21 mouse cellular contexts compared by ENCODE assay signal in the genomic region with DNA sequence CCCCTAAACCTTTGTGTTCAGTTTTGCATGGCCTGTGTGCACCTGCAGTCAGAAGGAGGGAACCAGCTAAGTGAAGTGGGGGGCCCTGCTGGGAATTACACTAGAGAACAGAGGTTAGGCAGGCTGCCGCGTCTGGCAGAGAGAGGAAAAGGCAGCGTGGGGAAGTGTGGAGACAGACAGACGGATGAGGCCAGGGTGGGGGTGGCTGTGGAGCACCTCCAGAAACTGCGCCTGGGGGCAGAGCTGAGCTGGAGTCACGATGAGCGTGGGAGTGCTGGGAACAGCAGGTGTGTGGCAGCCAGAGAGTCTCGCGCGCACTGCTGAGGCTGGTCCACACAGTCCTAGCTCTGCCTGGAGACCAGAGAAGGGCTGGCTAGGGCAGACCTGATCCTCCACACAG. TPM values are rescaled to one million over a fixed set of nuclear protein-coding genes. Genes with fewer than 3 reads are reported as not detected.
A peak's percentile ranks its signal among the peaks of the same experiment; 100 is the strongest.
DNase-seq lines count a peak whose midpoint lies in the region; ATAC-seq and TF ChIP-seq lines count a peak whose summit lies in the region.
"Had no signal": no experiment of that assay in that cellular context is flagged by ENCODE, and none has a peak within 500 bp of the region (broad histone marks: within the 10 kb centered on the region; RNA-seq: fewer than 3 reads in every experiment).

No protein-coding gene starts in this region.

- peak; percentile 33 for DNase-seq in thymus, postnatal 4 days
- DNase-seq in thymus, postnatal 0 days (ENCODE audit: low spot score), result no peak
- DNase-seq in layer of hippocampus, adult 8-10 months (ENCODE audit: low spot score in 2 of 2), result peak; percentile 78 to 79
- peak; percentile 40 to 70 for DNase-seq in left cerebral cortex, postnatal 10 days (ENCODE audit: extremely low spot score in 1 of 2, low spot score in 2 of 2)
- DNase-seq in forebrain, postnatal 0 days, result no peak
- DNase-seq in ovary, postnatal 10 days (ENCODE audit: low spot score), result no peak
- DNase-seq: cerebellum, postnatal 36 days; kidney, adult 8-10 months; thymus, adult 2 months had no signal

- WGBS in hindbrain, embryonic 13.5 days, result 66% methylated on average over 10 of the region's 10 CpGs
- 68% methylated on average over 10 of the region's 10 CpGs for WGBS in forebrain, postnatal 0 days

- H3K27me3 ChIP-seq in hindbrain, embryonic 13.5 days, result 0 out of 2 replicates have a peak, but pooled peaks cover 5% of the 10 kb centered on the region
- H3K27me3 ChIP-seq in forebrain, postnatal 0 days (ENCODE audit: insufficient read depth, low read length), result no peaks in the 10 kb centered on the region

- H3K4me2 ChIP-seq in hindbrain, embryonic 13.5 days, result no peak overlapping the region
- H3K4me2 ChIP-seq in forebrain, postnatal 0 days (ENCODE audit: low read depth), result no peak overlapping the region
- H3K4me2 ChIP-seq: embryonic facial prominence, embryonic 12.5 days; liver, embryonic 15.5 days had no signal

- peaks cover 52% of the 10 kb centered on the region for H3K36me3 ChIP-seq in hindbrain, embryonic 13.5 days
- peaks cover 34% of the 10 kb centered on the region for H3K36me3 ChIP-seq in forebrain, postnatal 0 days (ENCODE audit: insufficient read depth)

- ATAC-seq in hindbrain, embryonic 13.5 days (ENCODE audit: low FRiP score), result no peak
- no peak for ATAC-seq in forebrain, postnatal 0 days
- ATAC-seq: activated CD4-positive, CD25-positive, alpha-beta regulatory T cell, adult 4 months; CD4-positive, CD25-positive, alpha-beta regulatory T cell, adult 4 months had no signal

- peaks cover 10% of the 10 kb centered on the region for H3K4me1 ChIP-seq in hindbrain, embryonic 13.5 days (replicated peaks)
- no peaks in the 10 kb centered on the region for H3K4me1 ChIP-seq in forebrain, postnatal 0 days (ENCODE audit: insufficient read depth)

- no peaks in the 10 kb centered on the region for H3K9me3 ChIP-seq in hindbrain, embryonic 13.5 days
- no peaks in the 10 kb centered on the region for H3K9me3 ChIP-seq in forebrain, postnatal 0 days (ENCODE audit: low read length)
- H3K9me3 ChIP-seq: embryonic facial prominence, embryonic 12.5 days; forebrain, embryonic 10.5 days; liver, embryonic 15.5 days; midbrain, embryonic 10.5 days had no signal

- TF ChIP-seq CTCF in forebrain, postnatal 0 days (IDR thresholded peaks at IDR 0.05; ENCODE audit: low read depth), result no peak

- intact Hi-C loops in left cerebral cortex, postnatal 10 days (cut with DNase I), result no loop called here

- H3K4me3 ChIP-seq in hindbrain, embryonic 13.5 days, result no peak overlapping the region
- H3K4me3 ChIP-seq in forebrain, postnatal 0 days (ENCODE audit: low read depth, low read length), result no peak overlapping the region
- H3K4me3 ChIP-seq: embryonic facial prominence, embryonic 12.5 days; liver, embryonic 15.5 days; midbrain, embryonic 10.5 days had no signal

- no peak overlapping the region for H3K27ac ChIP-seq in hindbrain, embryonic 13.5 days
- no peak overlapping the region for H3K27ac ChIP-seq in forebrain, postnatal 0 days (ENCODE audit: low read depth, low read length)
- H3K27ac ChIP-seq: embryonic facial prominence, embryonic 12.5 days; liver, embryonic 15.5 days; midbrain, embryonic 10.5 days had no signal

- no peak overlapping the region for H3K9ac ChIP-seq in hindbrain, embryonic 13.5 days
- no peak overlapping the region for H3K9ac ChIP-seq in forebrain, postnatal 0 days
- H3K9ac ChIP-seq: embryonic facial prominence, embryonic 12.5 days; liver, embryonic 15.5 days had no signal

RNA-seq across cellular contexts. Expression of a gene that starts 10.6 kb away (rescaled TPM):
- 9.6 and 12.3 TPM in 2 replicates for polyA plus RNA-seq in thymus, postnatal 0 days (2015; fragmentation: Nextera tagmentation; extraction: Ambion mirVana)
- 10 to 100 TPM; 66.0 to 72.8 (median 68.6) TPM for total RNA-seq in layer of hippocampus, adult 8-10 months (2022)
- 10 to 100 TPM; 60.3 to 62.5 TPM for total RNA-seq in left cerebral cortex, postnatal 10 days (2021)
- 32.5 and 32.8 TPM in 2 replicates for polyA plus RNA-seq in hindbrain, embryonic 13.5 days (2015; fragmentation: Nextera tagmentation; extraction: Ambion mirVana)
- total RNA-seq in forebrain, postnatal 0 days (2014; rRNA removed), result 51.4 and 63.3 TPM in 2 replicates
- polyA plus RNA-seq in forebrain, postnatal 0 days (2015; fragmentation: Nextera tagmentation; extraction: Ambion mirVana), result 35.6 and 36.9 TPM in 2 replicates

RNA-seq across cellular contexts. Expression of a gene that starts 25.4 kb away (rescaled TPM):
- 144 and 151 TPM in 2 replicates for polyA plus RNA-seq in thymus, postnatal 0 days (2015; fragmentation: Nextera tagmentation; extraction: Ambion mirVana)
- total RNA-seq in layer of hippocampus, adult 8-10 months (2022), result 1 to 10 TPM; 5.5 to 8.3 (median 6.0) TPM
- 10 to 100 TPM; 10.3 to 11.5 TPM for total RNA-seq in left cerebral cortex, postnatal 10 days (2021)
- polyA plus RNA-seq in hindbrain, embryonic 13.5 days (2015; fragmentation: Nextera tagmentation; extraction: Ambion mirVana), result 36.9 and 37.8 TPM in 2 replicates
- 22.5 and 23.8 TPM in 2 replicates for total RNA-seq in forebrain, postnatal 0 days (2014; rRNA removed)
- 27.4 and 30.5 TPM in 2 replicates for polyA plus RNA-seq in forebrain, postnatal 0 days (2015; fragmentation: Nextera tagmentation; extraction: Ambion mirVana)

RNA-seq across cellular contexts. Expression of a gene that starts 25.5 kb away (rescaled TPM):
- 14.6 and 15.1 TPM in 2 replicates for polyA plus RNA-seq in thymus, postnatal 0 days (2015; fragmentation: Nextera tagmentation; extraction: Ambion mirVana)
- total RNA-seq in layer of hippocampus, adult 8-10 months (2022), result 10 to 100 TPM; 43.0 to 52.1 (median 50.8) TPM
- total RNA-seq in left cerebral cortex, postnatal 10 days (2021), result 10 to 100 TPM; 46.5 to 52.6 TPM
- 25.5 and 27.4 TPM in 2 replicates for polyA plus RNA-seq in hindbrain, embryonic 13.5 days (2015; fragmentation: Nextera tagmentation; extraction: Ambion mirVana)
- 31.5 and 33.0 TPM in 2 replicates for total RNA-seq in forebrain, postnatal 0 days (2014; rRNA removed)
- 19.1 and 25.8 TPM in 2 replicates for polyA plus RNA-seq in forebrain, postnatal 0 days (2015; fragmentation: Nextera tagmentation; extraction: Ambion mirVana)

RNA-seq across cellular contexts. Expression of a gene that starts 51.3 kb away (rescaled TPM):
- 0.80 and 1.2 TPM in 2 replicates for polyA plus RNA-seq in thymus, postnatal 0 days (2015; fragmentation: Nextera tagmentation; extraction: Ambion mirVana)
- 1 to 10 TPM in 1 of 4 experiments, not detected in 3; 1.3 TPM for total RNA-seq in layer of hippocampus, adult 8-10 months (2022)
- total RNA-seq in left cerebral cortex, postnatal 10 days (2021), result 1 to 10 TPM in 1 of 2 experiments, under 1 TPM in 1; 0.95 to 2.6 TPM
- polyA plus RNA-seq in hindbrain, embryonic 13.5 days (2015; fragmentation: Nextera tagmentation; extraction: Ambion mirVana), result not detected in 2 replicates
- 0.76 TPM in 1 of 2 replicates, not detected in the other for total RNA-seq in forebrain, postnatal 0 days (2014; rRNA removed)
- polyA plus RNA-seq in forebrain, postnatal 0 days (2015; fragmentation: Nextera tagmentation; extraction: Ambion mirVana), result not detected in 2 replicates
- polyA plus RNA-seq: activated CD4-positive, CD25-positive, alpha-beta regulatory T cell, adult 4 months; CD4-positive, CD25-positive, alpha-beta regulatory T cell, adult 4 months; embryonic facial prominence, embryonic 12.5 days; heart, embryonic 16.5 days; limb, embryonic 11.5 days; liver, embryonic 15.5 days; midbrain, embryonic 10.5 days had no signal

RNA-seq across cellular contexts. Expression of a gene that starts 57.0 kb away (rescaled TPM):
- polyA plus RNA-seq in thymus, postnatal 0 days (2015; fragmentation: Nextera tagmentation; extraction: Ambion mirVana), result 0.83 and 1.1 TPM in 2 replicates
- total RNA-seq in layer of hippocampus, adult 8-10 months (2022), result 1 to 10 TPM in 2 of 4 experiments, not detected in 2; 1.6 to 2.8 TPM
- total RNA-seq in left cerebral cortex, postnatal 10 days (2021), result not detected
- polyA plus RNA-seq in hindbrain, embryonic 13.5 days (2015; fragmentation: Nextera tagmentation; extraction: Ambion mirVana), result not detected in 2 replicates
- 9.2 TPM in 1 of 2 replicates, not detected in the other for total RNA-seq in forebrain, postnatal 0 days (2014; rRNA removed)
- polyA plus RNA-seq in forebrain, postnatal 0 days (2015; fragmentation: Nextera tagmentation; extraction: Ambion mirVana), result not detected in 2 replicates
- total RNA-seq: adrenal gland, postnatal 4 days; gastrocnemius, postnatal 4 days had no signal
- polyA plus RNA-seq: activated CD4-positive, CD25-positive, alpha-beta regulatory T cell, adult 4 months; CD4-positive, CD25-positive, alpha-beta regulatory T cell, adult 4 months; embryonic facial prominence, embryonic 12.5 days; forebrain, embryonic 10.5 days; heart, embryonic 16.5 days; limb, embryonic 11.5 days; liver, embryonic 15.5 days; midbrain, embryonic 10.5 days; spleen, adult 2 months had no signal

Comparison
In these comparisons a context has a peak if more than half of its experiments do, and no peak if none do; other contexts are left out.
1. DNase-seq: peak in thymus, postnatal 4 days (single experiment), layer of hippocampus, adult 8-10 months (2 of 2) and left cerebral cortex, postnatal 10 days (2 of 2); none in thymus, postnatal 0 days (single experiment), forebrain, postnatal 0 days (single experiment) and ovary, postnatal 10 days (single experiment).